Mouse (Mus musculus) megakaryocyte-erythroid progenitor cell, adult 5-6 weeks (primary cell): Measurements from ENCODE around the gene Gpc4. TPM values are rescaled to one million over a fixed set of nuclear protein-coding genes. Genes with fewer than 3 reads are reported as not detected.

Source experiments
- ATAC-seq: replicated peaks from 2 replicates; pipeline ENCODE4 v1.8.0; 2016; ENCODE audit warnings: mild to moderate bottlenecking, inconsistent platforms; ENCODE audit not compliant: severe bottlenecking, poor library complexity, low FRiP score, low TSS enrichment
- total RNA-seq, 2 experiments: library from RNA; stranded (forward) in 1 of 2; stranded (reverse) in 1 of 2; fragments of 200-1000, 215-1000 nt in 1 of 2; fragments of >200 nt in 1 of 2; fragmentation: Nextera tagmentation in 1 of 2; gene quantifications; 2 replicates each; pipeline ENCODE4 v1.2.3; 2014 to 2017

Gene Gpc4
- total RNA-seq, 2 experiments from 2014 or later = 3.5 to 16.1 TPM

DNA sequence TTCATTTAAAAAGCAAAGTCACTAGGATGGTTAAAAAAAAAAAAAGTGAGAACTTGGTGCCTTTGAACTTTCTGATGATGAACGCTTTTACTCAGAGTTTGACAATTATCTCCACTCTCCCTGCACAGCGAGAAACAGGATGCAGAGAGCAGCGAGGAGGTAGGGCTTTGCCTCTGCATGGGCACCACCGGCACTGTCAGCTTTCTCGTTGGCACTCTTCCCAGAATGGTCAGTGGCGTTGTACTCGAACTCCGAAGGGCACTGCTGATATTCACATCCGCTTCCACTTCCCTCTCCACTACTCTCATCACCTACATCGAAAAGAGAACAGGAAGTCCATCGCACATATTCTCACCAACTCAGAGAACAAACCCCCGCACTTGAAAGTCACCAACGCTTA lies 111.6 kb downstream of the Gpc4 start:
- no peak for ATAC-seq

DNA sequence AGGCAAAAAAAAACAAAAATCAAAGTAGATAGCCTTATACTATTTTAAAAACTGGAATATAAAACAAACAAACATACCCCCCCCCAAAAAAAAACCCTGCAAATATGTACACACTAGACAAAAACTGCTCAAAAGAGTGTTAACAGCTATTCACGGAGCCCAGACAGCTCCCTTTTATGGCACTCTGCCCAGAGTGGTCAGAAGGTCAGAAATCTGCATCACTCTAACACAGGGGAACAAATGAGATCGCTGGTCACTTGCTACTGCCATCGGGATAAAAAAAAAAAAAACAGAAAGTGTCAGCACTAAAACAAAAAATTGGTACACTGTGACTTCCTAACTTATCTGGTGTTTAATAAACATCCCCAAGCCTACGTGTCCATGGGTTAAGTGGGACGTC lies 113.0 kb downstream of the Gpc4 start:
- no peak for ATAC-seq

DNA sequence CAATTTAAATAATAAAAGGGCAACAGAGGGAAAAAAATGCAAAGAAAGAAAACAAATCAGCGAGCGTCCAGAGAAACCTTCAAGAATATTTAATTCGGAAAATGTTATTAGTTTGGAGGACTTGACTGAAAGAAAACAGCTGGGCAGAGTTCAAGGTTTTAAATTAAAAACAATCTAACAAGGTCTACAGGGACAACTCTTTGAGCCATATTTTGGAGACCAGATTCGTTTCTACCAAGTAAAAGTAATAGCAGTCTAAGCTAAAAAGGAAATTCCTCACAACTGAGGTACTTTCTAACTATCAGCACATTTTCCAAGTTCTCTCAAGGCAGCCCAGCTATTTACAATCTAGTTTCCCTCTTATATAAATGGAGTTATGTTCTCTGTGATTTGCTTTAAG lies 114.1 kb downstream of the Gpc4 start:
- ATAC-seq = no peak

DNA sequence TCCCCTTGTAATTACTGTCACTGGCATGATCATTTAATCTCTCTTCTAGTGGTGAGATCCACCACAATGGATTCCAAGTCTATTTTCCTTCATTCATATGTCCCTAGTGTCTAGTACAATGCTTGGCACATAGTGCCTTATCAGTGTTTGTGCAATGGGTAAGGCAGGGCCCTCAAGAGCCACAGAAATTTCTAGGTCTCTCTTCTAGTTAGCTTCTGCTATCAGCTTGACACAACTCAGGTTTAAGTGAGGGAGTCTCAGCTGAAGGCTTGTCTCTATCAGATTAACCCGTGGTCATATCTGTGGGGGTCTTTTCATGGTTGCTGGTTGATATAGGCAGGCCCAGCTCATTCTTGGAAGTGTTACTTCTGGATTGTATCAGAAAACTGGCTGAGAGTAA lies 125.2 kb downstream of the Gpc4 start:
- no peak for ATAC-seq

DNA sequence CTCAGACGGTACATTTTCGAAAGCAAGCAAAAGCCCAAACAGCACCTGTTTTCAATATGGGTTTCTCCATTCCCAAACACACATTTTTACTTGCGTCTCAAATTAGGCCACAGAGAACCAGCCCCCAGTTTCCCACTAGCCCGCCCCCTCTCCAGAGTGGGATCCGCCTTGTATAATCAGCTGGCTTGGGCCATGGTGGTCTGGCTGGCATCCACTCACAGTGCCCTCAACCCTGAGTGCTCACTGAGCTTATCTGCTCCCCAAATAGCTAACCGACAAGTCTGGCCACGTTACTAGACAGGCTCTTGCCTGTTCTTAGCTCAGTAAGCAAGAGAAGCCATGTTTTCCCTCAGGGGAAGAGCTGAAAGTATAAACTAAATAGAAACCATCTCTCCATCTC lies 134.9 kb downstream of the Gpc4 start:
- ATAC-seq = no peak

DNA sequence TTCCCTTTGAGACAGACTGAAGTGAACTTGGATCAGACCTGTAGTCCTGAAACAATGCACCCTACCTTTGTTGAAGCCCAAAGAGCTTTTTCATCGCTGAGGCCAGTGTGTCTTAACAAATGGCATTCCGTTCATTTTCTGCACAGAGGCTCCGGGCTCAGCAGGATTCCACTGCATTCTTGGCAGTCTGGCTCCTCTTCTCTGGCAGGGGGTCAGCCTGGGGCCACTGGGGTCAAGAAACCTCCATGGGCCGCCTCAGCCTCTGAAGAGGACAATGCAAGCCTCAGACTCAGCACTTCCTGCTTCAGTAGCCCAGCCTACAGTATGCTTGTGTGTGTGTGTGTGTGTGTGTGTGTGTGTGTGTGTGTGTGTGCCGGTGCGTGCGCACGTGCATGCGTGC lies 147.4 kb downstream of the Gpc4 start:
- ATAC-seq = no peak

Other genes starting within 250 kb of the Gpc4 start
- gene 1700080O16Rik, start 192.5 kb downstream of the Gpc4 start, total RNA-seq (2014; fragmentation: Nextera tagmentation) = not detected in 2 replicates
- not detected in 2 replicates for gene 1700080O16Rik, start 192.5 kb downstream of the Gpc4 start, total RNA-seq (2017)